Mouse (Mus musculus): ENCODE results near the gene Fyn. TPM values are rescaled to one million over a fixed set of nuclear protein-coding genes. Genes with fewer than 3 reads are reported as not detected.
A peak's percentile ranks its signal among the peaks of the same experiment; 100 is the strongest.

Gene Fyn
- polyA plus RNA-seq, 1 experiment from 2014 or later: 105 TPM

GRCm38 (mm10) chr10:39429661-39430060 is 61.0 kb downstream of the Fyn start:
- Histone ChIP-seq H3K27ac (no peak overlapping the region), H3K9me3 (ENCODE audit: control insufficient read depth, low read length) (no peaks in the 10 kb centered on the region), H3K4me1 (replicated peaks; ENCODE audit: control insufficient read depth, insufficient read depth, low read length) (peaks cover 36% of the 10 kb centered on the region), H3K4me2 (replicated peaks) (no peak overlapping the region), H3K4me3 (replicated peaks; ENCODE audit: low read length) (no peak overlapping the region), H3K36me3 (replicated peaks; ENCODE audit: control insufficient read depth, insufficient read depth) (no peaks in the 10 kb centered on the region), H3K27me3 (ENCODE audit: control insufficient read depth, insufficient read depth, low read length) (no peaks in the 10 kb centered on the region), H3K9ac (no peak overlapping the region)
- DNase-seq (ENCODE audit: low spot score) (no peak), ATAC-seq (ENCODE audit: low FRiP score) (no peak)
- WGBS: 85% methylated on average over 4 of the region's 4 CpGs

- Histone ChIP-seq H3K36me3 (replicated peaks; ENCODE audit: control insufficient read depth, insufficient read depth) (no peaks in the 10 kb centered on the region), H3K27me3 (ENCODE audit: control insufficient read depth, insufficient read depth, low read length) (no peaks in the 10 kb centered on the region), H3K9ac (no peak overlapping the region), H3K9me3 (ENCODE audit: control insufficient read depth, low read length) (no peaks in the 10 kb centered on the region), H3K4me3 (replicated peaks; ENCODE audit: low read length) (no peak overlapping the region), H3K4me2 (replicated peaks) (no peak overlapping the region), H3K4me1 (replicated peaks; ENCODE audit: control insufficient read depth, insufficient read depth, low read length) (peaks cover 42% of the 10 kb centered on the region), H3K27ac (0 out of 2 replicates have a peak overlapping the region, but pooled peaks have one; percentile 9)
- DNase-seq (ENCODE audit: low spot score) (no peak), ATAC-seq (ENCODE audit: low FRiP score) (no peak)
- whole genome bisulfite sequencing: 54% methylated on average over 14 of the region's 14 CpGs
Observed at GRCm38 (mm10) chr10:39430074-39430764, 61.6 kb downstream of the Fyn start.

- ATAC-seq (ENCODE audit: low FRiP score): no peak
- Histone ChIP-seq H3K4me3 (replicated peaks; ENCODE audit: low read length) (no peak overlapping the region), H3K9ac (no peak overlapping the region), H3K4me1 (replicated peaks; ENCODE audit: control insufficient read depth, insufficient read depth, low read length) (peaks cover 43% of the 10 kb centered on the region), H3K36me3 (replicated peaks; ENCODE audit: control insufficient read depth, insufficient read depth) (no peaks in the 10 kb centered on the region), H3K9me3 (ENCODE audit: control insufficient read depth, low read length) (no peaks in the 10 kb centered on the region), H3K4me2 (replicated peaks) (no peak overlapping the region), H3K27ac (no peak overlapping the region), H3K27me3 (ENCODE audit: control insufficient read depth, insufficient read depth, low read length) (no peaks in the 10 kb centered on the region)
- DNase-seq (ENCODE audit: low spot score): no peak
- WGBS: 79% methylated on average over 2 of the region's 2 CpGs
Observed at GRCm38 (mm10) chr10:39431265-39431664, 62.6 kb downstream of the Fyn start.

- no peaks in the 10 kb centered on the region for H3K9me3 ChIP-seq (ENCODE audit: control insufficient read depth, low read length)
- WGBS: 74% methylated on average over 14 of the region's 14 CpGs
- H3K27me3 ChIP-seq (ENCODE audit: control insufficient read depth, insufficient read depth, low read length): no peaks in the 10 kb centered on the region
- H3K4me2 ChIP-seq (replicated peaks): no peak overlapping the region
- H3K36me3 ChIP-seq (replicated peaks; ENCODE audit: control insufficient read depth, insufficient read depth): no peaks in the 10 kb centered on the region
- ATAC-seq (ENCODE audit: low FRiP score): no peak
- DNase-seq (ENCODE audit: low spot score): no peak
- H3K27ac ChIP-seq: no peak overlapping the region
- H3K4me3 ChIP-seq (replicated peaks; ENCODE audit: low read length): no peak overlapping the region
- no peak overlapping the region for H3K9ac ChIP-seq
- H3K4me1 ChIP-seq (replicated peaks; ENCODE audit: control insufficient read depth, insufficient read depth, low read length): peaks cover 29% of the 10 kb centered on the region
Observed at GRCm38 (mm10) chr10:39432648-39433568, 64.3 kb downstream of the Fyn start.

- ATAC-seq (ENCODE audit: low FRiP score) (no peak), DNase-seq (ENCODE audit: low spot score) (no peak)
- H3K4me3 ChIP-seq (replicated peaks; ENCODE audit: low read length): no peak overlapping the region
- H3K9me3 ChIP-seq (ENCODE audit: control insufficient read depth, low read length): no peaks in the 10 kb centered on the region
- H3K27me3 ChIP-seq (ENCODE audit: control insufficient read depth, insufficient read depth, low read length): no peaks in the 10 kb centered on the region
- H3K4me2 ChIP-seq (replicated peaks): no peak overlapping the region
- H3K4me1 ChIP-seq (replicated peaks; ENCODE audit: control insufficient read depth, insufficient read depth, low read length): peaks cover 36% of the 10 kb centered on the region
- WGBS: 89% methylated on average over 7 of the region's 7 CpGs
- H3K9ac ChIP-seq: no peak overlapping the region
- H3K27ac ChIP-seq: no peak overlapping the region
- H3K36me3 ChIP-seq (replicated peaks; ENCODE audit: control insufficient read depth, insufficient read depth): no peaks in the 10 kb centered on the region
Observed at GRCm38 (mm10) chr10:39433893-39434292, 65.2 kb downstream of the Fyn start.

GRCm38 (mm10) chr10:39434758-39435448 is 66.2 kb downstream of the Fyn start:
- Histone ChIP-seq H3K4me2 (replicated peaks) (no peak overlapping the region), H3K4me3 (replicated peaks; ENCODE audit: low read length) (no peak overlapping the region), H3K36me3 (replicated peaks; ENCODE audit: control insufficient read depth, insufficient read depth) (no peaks in the 10 kb centered on the region), H3K9ac (no peak overlapping the region), H3K4me1 (replicated peaks; ENCODE audit: control insufficient read depth, insufficient read depth, low read length) (peaks cover 44% of the 10 kb centered on the region), H3K27ac (no peak overlapping the region), H3K9me3 (ENCODE audit: control insufficient read depth, low read length) (no peaks in the 10 kb centered on the region), H3K27me3 (ENCODE audit: control insufficient read depth, insufficient read depth, low read length) (no peaks in the 10 kb centered on the region)
- DNase-seq (ENCODE audit: low spot score) (no peak), ATAC-seq (ENCODE audit: low FRiP score) (no peak)
- 73% methylated on average over 8 of the region's 8 CpGs for WGBS

GRCm38 (mm10) chr10:39438905-39439304 is 70.2 kb downstream of the Fyn start:
- Histone ChIP-seq H3K27me3 (ENCODE audit: control insufficient read depth, insufficient read depth, low read length) (no peaks in the 10 kb centered on the region), H3K4me3 (replicated peaks; ENCODE audit: low read length) (no peak overlapping the region), H3K4me2 (replicated peaks) (no peak overlapping the region), H3K4me1 (replicated peaks; ENCODE audit: control insufficient read depth, insufficient read depth, low read length) (peaks cover 26% of the 10 kb centered on the region), H3K36me3 (replicated peaks; ENCODE audit: control insufficient read depth, insufficient read depth) (no peaks in the 10 kb centered on the region), H3K27ac (0 out of 2 replicates have a peak overlapping the region, but pooled peaks have one; percentile 22), H3K9ac (no peak overlapping the region), H3K9me3 (ENCODE audit: control insufficient read depth, low read length) (no peaks in the 10 kb centered on the region)
- DNase-seq (ENCODE audit: low spot score): no peak
- 0 out of 2 replicates have a peak, but pooled peaks have one; percentile 34 for ATAC-seq (ENCODE audit: low FRiP score)
- WGBS: 54% methylated on average over 5 of the region's 5 CpGs

- Histone ChIP-seq H3K27me3 (ENCODE audit: control insufficient read depth, insufficient read depth, low read length) (no peaks in the 10 kb centered on the region), H3K4me2 (replicated peaks) (no peak overlapping the region), H3K4me1 (replicated peaks; ENCODE audit: control insufficient read depth, insufficient read depth, low read length) (peaks cover 18% of the 10 kb centered on the region), H3K27ac (0 out of 2 replicates have a peak overlapping the region, but pooled peaks have one; percentile 14), H3K36me3 (replicated peaks; ENCODE audit: control insufficient read depth, insufficient read depth) (no peaks in the 10 kb centered on the region), H3K4me3 (replicated peaks; ENCODE audit: low read length) (no peak overlapping the region), H3K9me3 (ENCODE audit: control insufficient read depth, low read length) (no peaks in the 10 kb centered on the region), H3K9ac (no peak overlapping the region)
- ATAC-seq (ENCODE audit: low FRiP score): no peak
- WGBS: 63% methylated on average over 9 of the region's 9 CpGs
- DNase-seq (ENCODE audit: low spot score): no peak
Observed at GRCm38 (mm10) chr10:39440506-39440905, 71.9 kb downstream of the Fyn start.

GRCm38 (mm10) chr10:39441636-39442035 is 73.0 kb downstream of the Fyn start:
- ATAC-seq (ENCODE audit: low FRiP score): no peak

More at GRCm38 (mm10) chr10:39441636-39442035, 73.0 kb downstream of the Fyn start:
- Histone ChIP-seq H3K4me2 (replicated peaks) (no peak overlapping the region), H3K4me3 (replicated peaks; ENCODE audit: low read length) (no peak overlapping the region), H3K9ac (no peak overlapping the region), H3K27me3 (ENCODE audit: control insufficient read depth, insufficient read depth, low read length) (no peaks in the 10 kb centered on the region), H3K27ac (no peak overlapping the region), H3K36me3 (replicated peaks; ENCODE audit: control insufficient read depth, insufficient read depth) (no peaks in the 10 kb centered on the region), H3K9me3 (ENCODE audit: control insufficient read depth, low read length) (no peaks in the 10 kb centered on the region), H3K4me1 (replicated peaks; ENCODE audit: control insufficient read depth, insufficient read depth, low read length) (peaks cover 18% of the 10 kb centered on the region)
- DNase-seq (ENCODE audit: low spot score): no peak

All from hindbrain, embryonic 14.5 days (tissue).